Mouse (Mus musculus) neural tube, embryonic 15.5 days (tissue): Measurements from ENCODE around the gene Agt. TPM values are rescaled to one million over a fixed set of nuclear protein-coding genes. Genes with fewer than 3 reads are reported as not detected.
A peak's percentile ranks its signal among the peaks of the same experiment; 100 is the strongest.

Source experiments
- ATAC-seq: fragments of 200-750 bp; cut with Nextera tagmentation; 2 replicates; pipeline ENCODE4 v1.8.0; 2017; ENCODE audit warnings: mild to moderate bottlenecking, moderate TSS enrichment, moderate library complexity; ENCODE audit not compliant: low FRiP score
- H3K27ac ChIP-seq: fragments of 300-500 bp; sonication (generic); replicated peaks from 2 replicates; pipeline ENCODE4 v1.5.1; 2015; ENCODE audit warnings: mild to moderate bottlenecking, inconsistent platforms
- H3K27me3 ChIP-seq: fragments of 300-500 bp; sonication (generic); replicated peaks from 2 replicates; pipeline ENCODE4 v1.6.1; 2015; ENCODE audit warnings: inconsistent platforms
- H3K36me3 ChIP-seq: fragments of 300-500 bp; sonication (generic); 2 replicates; pipeline ENCODE4 v1.6.1; 2015; ENCODE audit warnings: inconsistent platforms
- H3K4me1 ChIP-seq: fragments of 300-500 bp; sonication (generic); 2 replicates; pipeline ENCODE4 v1.6.1; 2015; ENCODE audit warnings: inconsistent platforms
- H3K4me2 ChIP-seq: fragments of 300-500 bp; sonication (generic); 2 replicates; pipeline ENCODE4 v1.6.1; 2015; ENCODE audit warnings: inconsistent platforms, mild to moderate bottlenecking, moderate library complexity
- H3K4me3 ChIP-seq: fragments of 300-500 bp; sonication (generic); replicated peaks from 2 replicates; pipeline ENCODE4 v1.5.1; 2015; ENCODE audit warnings: mild to moderate bottlenecking, inconsistent platforms
- H3K9ac ChIP-seq: fragments of 300-500 bp; sonication (generic); replicated peaks from 2 replicates; pipeline ENCODE4 v1.6.1; 2015; ENCODE audit warnings: mild to moderate bottlenecking, inconsistent platforms
- H3K9me3 ChIP-seq: fragments of 300-500 bp; sonication (generic); replicated peaks from 2 replicates; pipeline ENCODE4 v1.6.1; 2016; ENCODE audit warnings: inconsistent platforms
- WGBS: fragments of 180-500 bp; shearing (Covaris S2); methylation state at CpG from one replicate; pipeline ENCODE4 v1.1.7; 2015; ENCODE audit warnings: mixed read lengths; 5-methylcytosine and 5-hydroxymethylcytosine counted together
- polyA plus RNA-seq: library from polyadenylated mRNA; unstranded; fragments of >200 nt; fragmentation: Nextera tagmentation; extraction: Ambion mirVana; gene quantifications from 2 replicates; pipeline ENCODE4 v1.2.1, GENCODE M21; 2015

Gene Agt
- 1.8 and 1.9 TPM in 2 replicates for polyA plus RNA-seq

DNA sequence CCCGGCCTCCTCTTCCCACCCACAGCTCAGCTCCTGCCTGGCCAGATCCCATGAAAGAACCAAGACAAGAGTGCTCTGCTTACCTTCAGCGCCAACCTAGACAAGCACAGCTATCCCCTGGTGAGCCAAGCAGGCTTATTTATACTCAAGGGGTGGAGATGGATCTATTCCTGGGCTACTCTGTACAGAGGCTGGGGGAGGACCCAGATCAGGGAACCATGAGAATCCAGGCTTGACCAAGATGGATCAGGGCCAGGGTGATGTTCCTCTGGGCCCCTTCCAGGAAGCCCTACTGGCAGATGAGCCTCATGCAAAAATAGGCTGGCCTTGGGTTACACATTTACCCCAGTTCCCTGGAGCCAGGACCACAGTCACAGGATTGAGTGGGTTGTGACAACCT, at the start of gene Agt:
Agt (minus strand) TSS at position 114 of the 400 bp plus-strand sequence.
- Histone ChIP-seq H3K27ac (no peak within 1 kb of the TSS), H3K27me3 (no peaks in the 10 kb centered on the region), H3K9ac (no peak within 1 kb of the TSS), H3K4me3 (no peak within 1 kb of the TSS), H3K4me2 (no peak within 1 kb of the TSS), H3K36me3 (no peaks in the 10 kb centered on the region), H3K4me1 (peaks cover 17% of the 10 kb centered on the region; the same call in 1 of the 2 replicates), H3K9me3 (no peaks in the 10 kb centered on the region)
- no peak for ATAC-seq
- WGBS, result 85% methylated on average over 2 of the region's 2 CpGs

GRCm38 (mm10) chr8:124618252-124618651, 48.7 kb upstream of the Agt start:
- Histone ChIP-seq H3K4me3 (no peak overlapping the region), H3K27ac (no peak overlapping the region), H3K27me3 (peaks cover 9% of the 10 kb centered on the region; the same call in 1 of the 2 replicates), H3K4me2 (0 out of 2 replicates have a peak overlapping the region, but pooled peaks have one; percentile 61), H3K4me1 (peaks cover 13% of the 10 kb centered on the region), H3K9ac (no peak overlapping the region), H3K9me3 (no peaks in the 10 kb centered on the region), H3K36me3 (no peaks in the 10 kb centered on the region)
- 60% methylated on average over 9 of the region's 9 CpGs for WGBS
- ATAC-seq, result no peak

GRCm38 (mm10) chr8:124617266-124617869, 47.9 kb upstream of the Agt start:
- Histone ChIP-seq H3K27ac (peak overlapping the region; percentile 64), H3K36me3 (no peaks in the 10 kb centered on the region), H3K4me1 (peaks cover 13% of the 10 kb centered on the region), H3K27me3 (peaks cover 9% of the 10 kb centered on the region; the same call in 1 of the 2 replicates), H3K4me2 (peak overlapping the region; percentile 61), H3K9ac (peak overlapping the region; percentile 28), H3K9me3 (no peaks in the 10 kb centered on the region), H3K4me3 (peak overlapping the region; percentile 36)
- peak; percentile 73 for ATAC-seq
- WGBS, result 4% methylated on average over 17 of the region's 17 CpGs

DNA sequence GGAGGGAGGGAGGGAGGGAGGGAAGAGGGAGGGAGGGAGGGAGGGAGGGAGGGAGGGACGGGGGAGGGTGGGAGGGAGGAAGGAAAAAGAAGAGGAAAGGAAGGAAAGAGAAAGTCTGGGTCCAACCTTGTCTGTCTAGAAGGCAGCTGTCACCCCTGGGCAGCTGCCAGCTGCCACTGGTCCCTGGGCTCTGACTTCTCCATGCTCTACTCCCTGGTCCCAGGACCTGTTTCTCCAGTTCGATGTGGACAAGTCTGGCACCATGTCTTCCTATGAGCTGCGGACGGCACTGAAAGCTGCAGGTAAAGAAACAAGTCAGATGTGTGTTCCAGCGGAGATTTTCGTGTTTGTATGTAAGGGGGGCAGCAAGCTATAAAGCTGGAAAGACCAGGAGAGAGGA, 44.8 kb upstream of the Agt start:
- H3K27ac ChIP-seq, result no peak overlapping the region
- H3K9me3 ChIP-seq, result no peaks in the 10 kb centered on the region
- H3K36me3 ChIP-seq, result no peaks in the 10 kb centered on the region
- WGBS, result 87% methylated on average over 6 of the region's 6 CpGs
- ATAC-seq, result no peak
- peaks cover 13% of the 10 kb centered on the region for H3K4me1 ChIP-seq
- H3K27me3 ChIP-seq, result peaks cover 9% of the 10 kb centered on the region; the same call in 1 of the 2 replicates
- H3K9ac ChIP-seq, result no peak overlapping the region
- no peak overlapping the region for H3K4me3 ChIP-seq
- H3K4me2 ChIP-seq, result no peak overlapping the region

DNA sequence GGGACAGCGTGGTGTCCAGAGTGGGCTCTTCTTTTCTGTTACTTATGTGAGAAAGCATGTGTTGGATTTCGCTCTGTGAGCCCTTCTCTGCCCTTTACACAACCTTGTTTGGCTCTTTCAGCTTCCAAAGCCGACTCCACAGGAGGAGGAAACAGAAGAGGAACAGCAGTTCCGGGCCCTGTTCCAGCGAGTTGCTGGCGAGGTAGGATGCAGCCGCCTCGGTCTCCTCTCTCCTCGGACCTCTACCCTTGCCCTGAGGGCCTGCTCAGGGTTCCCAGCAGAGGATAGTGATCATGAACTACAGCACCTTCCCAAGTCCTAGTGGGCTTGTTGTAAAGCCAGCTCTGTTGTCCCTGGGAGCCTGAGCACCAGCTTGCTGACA, 39.5 kb upstream of the Agt start:
- Histone ChIP-seq H3K27me3 (no peaks in the 10 kb centered on the region), H3K9me3 (no peaks in the 10 kb centered on the region), H3K27ac (no peak overlapping the region), H3K4me1 (no peaks in the 10 kb centered on the region), H3K9ac (no peak overlapping the region), H3K4me3 (no peak overlapping the region), H3K36me3 (no peaks in the 10 kb centered on the region), H3K4me2 (no peak overlapping the region)
- no peak for ATAC-seq
- 87% methylated on average over 9 of the region's 9 CpGs for WGBS

DNA sequence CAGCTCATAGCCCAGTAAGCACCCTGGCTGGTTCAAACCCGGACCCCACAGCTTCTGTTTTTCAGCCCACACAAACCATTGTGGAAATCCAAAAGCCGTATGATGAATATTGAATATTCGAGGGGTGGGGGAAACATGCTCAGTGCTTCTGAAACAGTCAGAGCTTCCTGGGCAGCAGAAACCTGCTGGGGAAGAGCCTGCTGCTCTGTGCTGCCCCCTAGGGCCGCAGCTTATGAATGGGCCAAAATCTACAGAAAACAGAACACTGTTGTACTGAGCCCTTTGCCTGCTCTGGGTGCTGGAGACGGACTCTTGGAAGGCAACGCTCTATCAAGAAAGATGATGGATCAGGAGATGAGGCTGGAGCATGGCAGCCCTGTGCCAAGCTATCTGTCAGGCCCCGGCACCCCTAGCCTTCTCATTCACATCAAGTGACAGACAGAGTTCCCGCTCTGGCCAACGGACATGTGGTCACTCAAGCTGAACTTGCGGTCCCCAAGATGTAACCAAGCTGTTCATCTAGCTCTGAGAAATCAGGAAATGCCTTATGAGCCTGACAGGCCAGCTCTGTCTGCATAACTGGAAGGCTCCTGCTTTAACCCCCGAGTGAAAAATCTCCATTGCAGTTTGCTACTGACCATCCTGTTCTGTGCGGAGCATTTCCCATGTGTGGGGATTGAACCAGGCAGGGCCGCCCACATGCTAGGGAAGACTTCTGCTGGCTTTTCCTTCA, 38.9 kb upstream of the Agt start:
- Histone ChIP-seq H3K4me3 (no peak overlapping the region), H3K27ac (no peak overlapping the region), H3K27me3 (no peaks in the 10 kb centered on the region), H3K4me1 (no peaks in the 10 kb centered on the region), H3K4me2 (no peak overlapping the region), H3K9ac (no peak overlapping the region), H3K36me3 (no peaks in the 10 kb centered on the region), H3K9me3 (no peaks in the 10 kb centered on the region)
- 73% methylated on average over 13 of the region's 13 CpGs for WGBS
- no peak for ATAC-seq

- 76% methylated on average over 5 of the region's 5 CpGs for WGBS
- no peaks in the 10 kb centered on the region for H3K9me3 ChIP-seq
- H3K9ac ChIP-seq, result no peak overlapping the region
- no peak overlapping the region for H3K4me3 ChIP-seq
- no peaks in the 10 kb centered on the region for H3K36me3 ChIP-seq
- no peak overlapping the region for H3K27ac ChIP-seq
- H3K4me1 ChIP-seq, result no peaks in the 10 kb centered on the region
- no peaks in the 10 kb centered on the region for H3K27me3 ChIP-seq
- ATAC-seq, result no peak
- H3K4me2 ChIP-seq, result no peak overlapping the region
Measured at GRCm38 (mm10) chr8:124604066-124604465, 34.6 kb upstream of the Agt start.

DNA sequence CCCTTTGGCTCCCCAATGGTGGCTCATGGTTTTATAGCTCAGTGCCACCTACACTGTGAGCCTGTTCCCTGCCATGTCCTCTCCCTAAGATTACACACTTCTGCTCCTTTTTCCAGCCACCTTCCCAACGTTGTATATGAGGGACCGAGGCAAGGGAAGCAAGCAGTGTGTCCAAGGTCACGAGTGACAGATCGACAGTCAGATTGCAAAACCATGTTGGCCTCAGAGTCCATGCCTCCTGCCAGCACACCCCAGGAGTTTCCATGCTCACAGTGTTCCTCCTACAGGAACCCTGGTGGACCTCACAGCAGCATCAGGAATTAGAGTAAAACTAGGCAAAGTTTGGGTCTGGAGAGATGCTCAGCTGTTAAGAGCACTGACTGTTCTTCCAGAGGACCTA, 19.9 kb upstream of the Agt start:
- H3K9me3 ChIP-seq, result no peaks in the 10 kb centered on the region
- H3K4me1 ChIP-seq, result peaks cover 7% of the 10 kb centered on the region; the same call in 1 of the 2 replicates
- H3K27ac ChIP-seq, result no peak overlapping the region
- ATAC-seq, result no peak
- 84% methylated on average over 4 of the region's 4 CpGs for WGBS
- no peak overlapping the region for H3K4me3 ChIP-seq
- no peaks in the 10 kb centered on the region for H3K27me3 ChIP-seq
- no peaks in the 10 kb centered on the region for H3K36me3 ChIP-seq
- H3K4me2 ChIP-seq, result no peak overlapping the region
- no peak overlapping the region for H3K9ac ChIP-seq

DNA sequence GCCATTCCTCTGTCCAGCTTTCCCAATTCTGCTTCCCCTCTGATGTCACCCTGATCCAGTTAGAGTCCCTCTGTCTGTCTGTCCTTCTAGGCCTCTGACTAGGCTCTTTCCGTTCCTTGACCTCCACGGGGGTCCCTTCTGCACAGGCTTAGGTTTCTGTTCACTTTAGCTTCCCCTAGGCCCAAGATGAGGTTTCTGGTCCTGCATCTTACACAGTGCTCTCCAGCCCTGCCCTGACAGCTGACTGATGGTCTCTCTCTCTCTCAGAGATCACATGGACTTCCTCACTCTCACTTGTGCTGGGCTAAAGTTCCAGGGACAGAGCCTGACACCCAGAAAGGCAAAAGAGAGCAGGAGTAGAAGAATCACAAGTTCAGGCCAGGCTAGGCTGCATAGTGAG, 17.1 kb upstream of the Agt start:
- Histone ChIP-seq H3K4me2 (no peak overlapping the region), H3K27me3 (no peaks in the 10 kb centered on the region), H3K36me3 (no peaks in the 10 kb centered on the region), H3K9ac (no peak overlapping the region), H3K4me3 (no peak overlapping the region), H3K4me1 (peaks cover 7% of the 10 kb centered on the region; the same call in 1 of the 2 replicates), H3K27ac (no peak overlapping the region), H3K9me3 (no peaks in the 10 kb centered on the region)
- WGBS, result 88% methylated on average over 2 of the region's 2 CpGs
- no peak for ATAC-seq

- H3K27ac ChIP-seq, result 0 out of 2 replicates have a peak overlapping the region, but pooled peaks have one; percentile 3
- no peak overlapping the region for H3K4me3 ChIP-seq
- H3K4me1 ChIP-seq, result peaks cover 7% of the 10 kb centered on the region; the same call in 1 of the 2 replicates
- H3K9me3 ChIP-seq, result no peaks in the 10 kb centered on the region
- no peak overlapping the region for H3K9ac ChIP-seq
- WGBS, result 57% methylated on average over 3 of the region's 3 CpGs
- H3K4me2 ChIP-seq, result no peak overlapping the region
- no peaks in the 10 kb centered on the region for H3K27me3 ChIP-seq
- no peaks in the 10 kb centered on the region for H3K36me3 ChIP-seq
- no peak for ATAC-seq
Measured at GRCm38 (mm10) chr8:124585718-124586425, 16.4 kb upstream of the Agt start.

- Histone ChIP-seq H3K27ac (no peak overlapping the region), H3K9me3 (no peaks in the 10 kb centered on the region), H3K9ac (no peak overlapping the region), H3K4me3 (no peak overlapping the region), H3K27me3 (no peaks in the 10 kb centered on the region), H3K4me1 (peaks cover 5% of the 10 kb centered on the region; the same call in 1 of the 2 replicates), H3K4me2 (no peak overlapping the region), H3K36me3 (no peaks in the 10 kb centered on the region)
- WGBS, result 85% methylated on average over 1 of the region's 1 CpGs
- no peak for ATAC-seq
Measured at GRCm38 (mm10) chr8:124576751-124577150, 7.2 kb upstream of the Agt start.
